Mouse (Mus musculus) cerebellum, postnatal 14 days (tissue): ENCODE measurements around the gene Stxbp6.
A peak's percentile ranks its signal among the peaks of the same experiment; 100 is the strongest.
"Not testable (repeated sequence)": the region's sequence is repeated elsewhere in the genome, so short reads cannot be mapped to it uniquely, and the experiment has no call there.

Source experiments
- DNase-seq, 2 experiments: peaks; one replicate each; pipeline ENCODE4 v3.0.0; 2021; ENCODE audit warnings: mixed read lengths in 2 of 2

Stxbp6 gene

DNA sequence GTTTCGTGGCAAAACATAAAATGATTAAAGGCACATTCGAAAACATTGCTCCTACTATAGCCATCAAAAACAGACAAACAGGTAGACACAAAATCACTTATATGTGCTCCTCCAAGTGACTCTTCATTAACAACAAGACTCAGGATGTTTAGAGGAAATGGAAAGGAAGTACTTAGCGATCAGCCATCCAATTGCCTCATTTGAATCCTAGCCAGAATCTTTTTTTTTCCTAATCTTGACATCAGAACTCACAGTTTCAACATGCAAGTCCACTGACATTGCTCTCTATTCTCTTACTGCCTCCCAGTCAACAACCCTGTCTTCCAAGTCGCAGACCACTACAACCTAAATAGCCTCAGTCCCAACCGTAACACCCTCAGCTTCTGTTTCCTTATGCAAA, 21.2 kb downstream of the Stxbp6 start:
- no peak for DNase-seq

DNA sequence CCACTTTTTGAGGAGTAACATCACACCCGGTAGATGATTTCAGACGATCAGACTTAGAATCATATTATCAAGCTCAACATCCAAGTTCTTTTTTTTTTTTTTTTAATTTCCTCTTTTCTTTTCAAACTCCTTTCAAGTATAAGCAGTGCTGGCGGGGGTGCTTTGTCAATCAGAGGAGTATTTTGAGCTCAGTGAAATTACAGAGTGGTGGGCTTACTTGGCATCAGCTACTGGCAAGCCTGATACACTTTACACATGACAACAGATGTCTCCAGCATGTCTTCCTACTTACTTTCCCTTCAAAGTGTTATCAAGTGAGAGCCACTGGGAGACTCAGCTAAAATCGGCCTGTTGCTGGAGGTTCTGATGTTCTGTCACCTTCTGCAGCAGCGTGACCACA, 21.6 kb downstream of the Stxbp6 start:
- DNase-seq: no peak

DNA sequence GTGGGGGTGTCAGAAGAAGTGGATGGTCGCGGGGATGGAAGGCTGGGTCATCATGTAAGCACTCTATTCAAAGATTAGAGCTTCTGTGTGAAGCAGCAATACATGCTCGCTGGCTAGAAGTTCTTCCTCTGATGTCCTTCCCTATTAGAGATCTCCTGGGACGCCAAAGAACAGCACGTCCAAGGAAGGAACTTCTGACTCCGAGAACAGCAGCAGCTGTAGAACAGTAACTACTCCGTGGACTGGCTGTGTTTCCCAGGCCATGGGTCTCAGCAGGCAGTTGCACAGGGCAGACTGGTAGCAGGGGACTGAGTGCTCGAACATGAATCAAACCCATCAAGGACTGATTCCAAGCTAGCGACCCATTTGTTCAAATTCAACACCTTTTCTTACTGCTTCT, 24.6 kb downstream of the Stxbp6 start:
- DNase-seq: no peak

DNA sequence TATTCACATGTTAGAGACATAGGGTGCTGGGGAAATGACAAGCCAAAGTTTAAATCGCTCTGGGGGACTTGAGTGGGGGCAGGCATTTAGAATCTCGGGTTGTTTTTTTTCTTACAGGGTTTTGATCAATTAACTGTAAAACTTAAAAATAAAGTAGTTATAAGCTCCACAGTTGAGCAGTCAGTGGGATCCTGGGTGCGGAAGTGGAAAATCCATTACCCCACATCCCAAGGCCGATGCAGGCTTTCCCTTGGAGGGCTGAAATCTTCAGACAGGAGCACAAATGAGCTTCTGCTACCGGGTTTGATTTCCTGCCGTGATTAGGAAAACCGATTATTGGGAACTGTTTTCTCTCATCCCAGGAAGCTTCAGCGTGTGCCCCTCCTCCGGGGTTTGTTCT, 26.8 kb downstream of the Stxbp6 start:
- DNase-seq: not testable (repeated sequence)

DNA sequence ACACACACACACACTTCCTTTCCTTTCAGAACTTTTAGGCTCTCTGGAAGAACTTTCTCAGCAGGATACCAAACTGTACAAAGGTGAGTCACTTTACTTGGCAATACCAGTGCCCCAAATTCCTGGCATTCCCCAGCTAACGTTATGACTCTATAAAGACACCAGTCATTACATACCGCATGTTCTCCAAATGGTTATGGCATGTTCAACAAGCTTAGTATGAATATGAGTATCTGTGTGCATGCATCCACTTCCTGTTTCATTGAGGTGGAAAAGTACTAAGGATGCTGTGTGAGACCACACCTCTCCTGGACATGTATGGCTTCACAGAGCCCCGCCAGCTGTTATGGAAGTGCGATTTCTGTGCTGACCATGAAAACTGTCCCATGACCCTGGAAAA, 27.3 kb downstream of the Stxbp6 start:
- no peak for DNase-seq

DNA sequence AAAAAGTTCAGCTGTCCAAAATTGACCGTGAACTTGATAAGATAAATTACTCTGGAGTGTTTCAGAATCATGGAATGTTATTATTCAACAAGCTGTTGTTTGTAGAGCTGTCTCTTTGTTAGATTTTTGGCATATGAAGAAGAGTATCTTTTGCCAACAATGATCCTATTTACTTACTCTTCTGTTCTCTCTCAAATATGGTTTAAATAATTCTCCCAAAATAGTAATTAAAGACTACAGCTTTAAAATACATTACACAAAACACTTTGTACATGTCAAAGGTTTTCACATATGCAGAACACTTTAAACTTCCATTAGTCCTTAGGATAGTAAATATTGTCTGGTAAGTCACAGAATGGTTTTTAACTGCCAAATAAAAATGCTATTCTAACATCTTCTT, 29.9 kb downstream of the Stxbp6 start:
- no peak for DNase-seq

DNA sequence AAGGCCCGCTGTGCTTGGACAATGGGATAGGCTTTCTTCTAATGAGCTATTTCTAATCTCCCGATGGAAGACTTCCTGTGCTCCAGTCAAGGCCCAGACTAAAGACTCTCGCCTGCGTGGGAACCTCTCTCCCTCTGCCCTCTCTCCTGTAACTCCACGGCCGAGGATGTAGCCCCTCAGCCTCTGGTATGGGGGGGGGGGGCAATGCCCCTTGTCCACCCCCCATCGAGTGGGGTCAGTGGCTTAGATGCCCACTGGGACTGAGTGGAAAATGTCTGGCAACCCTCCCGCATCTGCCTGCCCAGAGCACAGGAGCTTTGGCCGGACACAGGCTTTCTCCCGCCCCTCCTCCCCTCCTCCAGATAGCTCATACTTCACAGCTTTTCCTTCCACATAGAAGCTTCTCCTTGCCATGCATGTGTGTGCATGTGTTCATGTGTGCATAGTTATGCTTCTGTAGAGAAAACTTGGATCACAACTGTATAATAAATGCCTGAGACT, 31.9 kb downstream of the Stxbp6 start:
- DNase-seq: peak in 1 of 2 experiments; percentile 12

DNA sequence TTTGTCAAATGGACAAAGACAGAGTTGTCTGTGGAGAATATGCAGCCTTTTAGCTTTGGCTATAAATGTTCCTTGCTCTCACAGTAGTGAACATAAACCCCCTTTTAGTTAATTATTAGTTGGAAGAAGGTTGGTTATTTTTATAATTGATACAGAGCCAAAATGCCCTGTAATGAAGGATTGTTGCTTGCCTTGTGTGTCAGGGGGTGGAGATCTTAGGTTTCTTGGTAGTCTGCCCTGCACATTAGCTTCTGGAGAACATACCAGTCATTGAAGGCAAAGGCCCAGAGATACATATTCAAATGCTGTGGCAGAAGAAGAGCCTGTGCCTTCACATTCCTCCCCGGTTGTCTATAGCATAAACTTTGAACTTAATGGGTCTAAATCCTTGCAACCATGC, 37.0 kb downstream of the Stxbp6 start:
- DNase-seq: no peak

DNA sequence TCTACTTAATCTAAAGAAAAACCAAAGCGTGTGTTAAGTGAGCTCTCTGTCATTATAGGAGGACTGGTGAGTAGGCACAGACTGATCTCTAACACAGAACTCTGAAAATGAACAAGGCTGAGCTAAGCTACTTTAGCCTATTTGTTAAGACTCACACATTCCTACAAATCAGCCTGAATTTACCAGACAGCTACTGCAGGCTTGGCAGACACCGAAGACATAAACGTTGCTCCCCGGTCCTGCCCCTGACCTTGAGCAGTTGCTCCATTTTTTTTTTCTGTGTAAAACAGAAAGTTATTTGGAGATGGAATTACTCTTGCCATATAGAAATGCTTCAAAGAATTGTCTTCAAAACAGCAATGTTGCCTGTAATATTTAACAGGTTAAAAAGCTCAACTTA, 37.4 kb downstream of the Stxbp6 start:
- no peak for DNase-seq

DNA sequence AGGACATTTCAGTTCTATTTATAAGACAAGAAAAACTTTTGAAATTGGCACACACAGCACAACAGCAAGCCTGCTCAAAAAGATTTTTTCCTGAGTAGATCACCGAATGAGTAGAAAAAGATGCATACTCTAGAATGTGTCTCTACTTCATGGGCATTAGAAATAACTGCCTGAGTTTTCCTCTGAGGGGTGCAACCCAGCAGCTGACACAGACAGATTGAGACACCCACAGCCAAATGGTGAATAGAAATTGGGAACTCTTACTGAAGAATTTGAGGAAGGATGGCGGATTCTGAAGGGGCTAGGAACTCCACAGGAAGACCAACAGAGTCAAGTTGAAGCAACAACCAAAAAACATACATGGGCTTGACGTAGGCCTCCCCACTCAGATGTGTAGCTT, 43.8 kb downstream of the Stxbp6 start:
- DNase-seq: no peak

DNA sequence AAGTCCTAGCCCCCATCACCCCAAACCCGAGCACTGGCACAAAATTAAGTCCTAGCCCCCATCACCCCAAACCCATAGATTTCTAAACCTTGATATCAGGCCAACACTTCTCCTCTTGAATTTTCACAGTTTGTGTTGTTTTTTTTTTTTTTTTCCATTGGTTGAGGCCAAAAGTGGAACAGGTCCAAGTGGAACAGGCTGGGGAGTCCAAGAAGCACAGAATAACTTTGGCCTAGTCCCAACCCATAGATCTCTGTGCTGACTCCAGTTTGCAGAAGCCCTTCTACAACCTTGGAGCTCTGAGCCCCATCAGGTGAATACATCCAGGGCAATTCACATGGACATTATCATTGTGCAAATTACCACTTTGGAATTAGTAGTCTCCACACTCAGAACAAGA, 48.2 kb downstream of the Stxbp6 start:
- peak in 1 of 2 experiments; percentile 32 for DNase-seq

DNA sequence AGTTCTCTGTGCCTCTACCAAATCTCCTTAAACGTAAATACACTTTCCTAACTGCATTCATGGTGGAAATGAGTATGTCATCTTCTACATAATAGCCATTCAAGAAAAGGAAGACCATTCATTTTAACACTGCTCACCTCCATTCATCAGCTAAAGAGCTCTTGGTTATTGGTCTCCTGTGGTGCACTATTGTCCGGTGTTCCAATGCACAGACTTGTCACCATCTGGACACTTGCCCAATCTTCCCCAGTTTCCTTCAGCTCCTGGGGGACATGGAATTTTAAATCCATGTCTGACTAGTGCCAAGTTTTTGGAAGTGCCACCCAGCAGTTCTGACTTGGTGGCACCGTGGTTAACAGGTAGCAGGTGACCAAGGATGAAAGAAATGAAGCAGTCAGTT, 54.5 kb downstream of the Stxbp6 start:
- DNase-seq: no peak

DNA sequence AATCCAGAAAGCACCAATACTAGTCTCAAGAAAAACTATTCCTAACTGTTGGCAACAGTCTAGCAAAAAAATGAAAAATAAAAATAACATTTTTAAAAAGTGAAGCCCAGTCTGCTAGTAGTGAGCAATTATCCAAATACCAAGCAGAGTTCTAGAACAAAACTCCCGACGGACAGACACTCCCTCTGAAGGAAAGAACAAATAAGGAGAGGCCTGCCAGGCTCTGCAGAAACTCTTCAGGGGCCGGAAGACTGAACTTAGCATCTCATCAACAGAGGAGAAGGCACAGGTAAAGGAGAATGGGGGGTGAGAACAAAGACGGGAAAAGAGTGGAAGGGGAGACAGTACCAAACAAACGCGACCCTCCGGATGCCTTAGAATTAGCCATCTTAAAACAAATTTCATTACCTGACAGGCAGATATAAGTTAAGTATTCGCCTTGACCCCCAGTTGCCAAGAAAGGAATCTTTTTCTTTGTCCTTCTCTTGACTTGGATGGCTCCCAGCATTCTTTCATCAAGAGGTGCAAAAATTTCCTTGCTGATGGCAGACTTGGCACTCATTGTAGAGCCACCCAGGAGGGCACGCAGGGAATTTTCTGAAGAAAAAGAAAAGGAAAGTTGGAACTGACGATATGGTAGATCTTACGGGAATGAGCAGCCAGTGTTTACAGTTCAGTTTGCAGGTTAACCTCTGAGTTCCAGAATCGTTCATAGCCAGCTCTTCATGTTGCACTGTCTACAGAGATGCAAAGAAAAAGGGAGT, 55.3 kb downstream of the Stxbp6 start:
- no peak for DNase-seq

DNA sequence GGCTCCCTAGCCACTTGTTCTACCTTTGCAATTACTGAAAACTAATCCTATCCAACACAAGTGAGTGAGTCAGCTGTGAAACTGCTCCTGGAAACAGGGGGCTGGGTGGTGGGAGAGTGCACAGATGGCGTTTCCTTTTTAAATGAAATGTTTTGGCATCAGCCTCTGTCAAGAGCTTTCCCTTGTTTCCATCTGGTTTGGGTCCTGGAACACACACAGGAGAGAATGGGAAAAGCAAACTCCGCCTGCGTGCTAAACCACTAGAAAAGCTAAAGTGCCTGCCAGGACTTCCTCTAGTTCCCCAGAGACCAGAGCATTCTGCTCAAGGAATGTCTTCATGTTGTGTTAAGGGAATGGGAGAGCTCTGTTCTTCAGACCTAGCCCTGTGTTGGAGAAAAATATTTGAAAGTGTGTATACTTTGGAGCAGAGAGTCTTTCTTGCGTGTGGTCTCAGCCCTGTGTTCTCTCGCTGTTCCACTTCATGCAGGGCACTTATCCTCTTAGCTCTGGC, 61.2 kb downstream of the Stxbp6 start:
- DNase-seq: peak; percentile 38 to 53

DNA sequence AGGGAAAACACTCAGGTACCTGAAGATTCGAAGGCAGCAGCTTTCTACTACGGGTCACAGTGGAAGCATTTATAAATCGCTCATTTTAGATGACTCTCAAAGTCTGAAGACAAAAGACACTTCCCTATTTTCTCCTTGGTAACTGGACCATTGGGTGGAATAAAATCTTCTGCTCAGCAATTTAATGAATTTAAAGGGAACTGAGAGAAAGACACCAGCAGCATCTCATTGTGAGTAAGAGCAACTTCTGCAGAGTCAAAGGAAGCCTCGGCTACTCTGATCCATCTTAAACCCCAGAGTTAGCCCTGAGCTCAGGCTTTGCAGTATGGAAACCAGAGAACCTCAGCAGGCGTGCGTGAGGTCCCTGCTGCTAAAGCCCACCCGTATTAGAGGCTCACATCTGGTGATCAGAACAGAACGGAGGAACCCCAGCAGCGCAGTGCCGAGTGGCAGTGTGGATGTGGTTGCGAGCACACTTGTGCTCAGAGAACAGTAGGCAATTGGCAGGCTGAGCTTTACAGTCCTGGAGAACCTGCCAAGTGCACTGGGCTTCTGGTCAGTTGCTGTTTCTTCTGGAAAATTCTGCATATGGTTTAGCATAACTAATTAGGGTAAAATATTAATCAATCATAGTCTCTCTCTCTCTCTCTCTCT, 62.9 kb downstream of the Stxbp6 start:
- peak; percentile 32 to 55 for DNase-seq

DNA sequence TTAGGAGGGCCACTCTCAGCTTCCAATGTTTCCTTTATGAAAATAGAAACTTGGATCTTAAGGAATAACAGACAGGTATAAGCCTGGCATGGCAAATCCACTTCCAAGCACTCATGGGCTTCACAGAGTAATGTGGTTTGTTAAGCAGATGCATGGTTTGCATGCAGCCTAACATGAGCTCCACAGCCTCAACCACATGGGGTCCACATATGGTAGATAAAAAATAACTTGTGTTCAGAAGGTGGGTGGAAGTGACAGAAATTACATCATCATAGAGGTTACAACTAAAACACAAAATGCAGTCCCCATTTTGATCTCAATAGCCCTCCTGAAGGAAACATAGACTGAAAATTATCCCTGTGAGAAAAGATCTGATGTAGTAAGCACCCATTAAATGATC, 63.5 kb downstream of the Stxbp6 start:
- no peak for DNase-seq

DNA sequence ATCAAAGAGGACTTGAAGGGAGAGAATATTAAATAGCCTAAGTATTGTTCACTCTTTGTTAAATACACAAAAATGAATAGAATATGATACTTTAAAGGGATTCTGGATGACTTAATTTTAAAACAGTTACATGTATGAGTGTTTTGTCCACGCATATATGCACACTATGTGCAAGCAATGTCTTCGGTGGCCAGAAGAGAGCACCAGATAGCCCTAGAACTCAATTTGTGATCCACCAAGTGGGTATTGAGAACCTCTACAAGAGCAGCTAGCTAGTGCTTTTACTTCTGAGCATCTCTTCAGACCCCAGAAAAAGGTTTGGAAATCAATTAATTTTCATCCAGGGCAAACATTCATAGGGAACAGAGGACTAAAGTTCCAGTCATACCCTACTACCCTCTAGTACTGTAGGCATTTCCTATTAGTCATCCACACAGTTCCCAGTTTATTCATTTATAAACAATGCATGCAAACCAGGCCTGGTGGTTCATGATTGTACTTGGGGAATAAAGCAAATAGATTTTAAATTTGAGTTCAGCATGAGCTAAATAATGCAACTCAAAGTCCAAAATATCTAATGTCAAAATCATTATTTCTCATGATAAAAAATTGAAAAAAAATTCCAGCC, 64.4 kb downstream of the Stxbp6 start:
- no peak for DNase-seq

DNA sequence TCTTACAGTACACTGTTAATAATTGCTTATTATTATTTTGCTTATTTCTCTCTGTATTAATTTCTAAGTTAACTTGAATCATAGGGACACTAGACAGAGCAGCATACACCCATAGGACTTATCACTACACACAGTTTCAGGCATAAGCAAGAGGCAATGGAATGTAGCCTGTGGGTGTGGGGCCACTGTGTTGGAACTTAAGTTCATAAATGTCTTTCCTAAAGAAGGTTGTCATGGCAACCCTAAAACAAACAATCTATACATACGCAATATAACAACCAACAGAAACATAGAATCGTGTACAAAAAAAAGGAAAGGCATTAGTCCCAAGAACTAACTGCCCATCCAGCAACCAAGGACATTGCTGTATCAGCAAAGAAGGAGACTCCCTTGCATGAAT, 67.9 kb downstream of the Stxbp6 start:
- DNase-seq: no peak

DNA sequence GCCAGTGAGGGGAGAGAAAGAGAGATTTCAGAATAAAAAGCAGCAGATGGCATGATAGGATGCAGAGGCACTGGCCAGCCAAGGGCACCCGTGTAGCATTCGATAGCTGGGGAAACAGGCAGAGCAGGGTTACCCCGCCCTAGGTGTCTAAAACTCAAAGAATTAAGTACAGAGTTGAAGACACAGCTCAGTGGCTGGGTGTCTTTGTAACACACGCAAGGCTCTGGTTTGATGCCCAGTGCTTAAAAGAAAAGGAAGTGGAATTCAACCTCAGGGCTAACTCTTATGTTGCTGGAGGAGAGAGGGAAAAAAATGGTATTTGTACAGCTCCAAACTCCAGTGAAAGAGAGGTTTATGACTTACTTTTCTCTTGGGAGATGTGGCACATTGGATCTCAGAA, 68.5 kb downstream of the Stxbp6 start:
- no peak for DNase-seq

DNA sequence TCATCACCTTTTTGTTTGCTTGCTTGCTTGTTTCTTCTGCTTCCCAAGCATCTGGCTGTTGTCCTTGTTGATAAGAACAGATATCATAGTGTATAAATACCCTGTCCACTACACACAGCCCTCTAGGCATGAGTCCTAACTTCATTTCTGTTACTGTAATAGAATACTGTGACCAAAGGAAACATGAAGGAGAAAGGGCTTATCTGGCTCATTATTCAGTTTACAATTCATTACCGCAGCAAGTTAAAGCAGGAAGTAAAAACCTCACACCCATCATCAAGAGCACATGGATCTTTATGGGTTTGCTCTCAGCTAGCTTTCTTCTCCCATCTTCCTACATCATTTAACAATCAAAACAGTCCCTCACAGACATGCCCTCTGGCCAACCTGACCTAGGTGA, 72.5 kb downstream of the Stxbp6 start:
- DNase-seq: no peak

DNA sequence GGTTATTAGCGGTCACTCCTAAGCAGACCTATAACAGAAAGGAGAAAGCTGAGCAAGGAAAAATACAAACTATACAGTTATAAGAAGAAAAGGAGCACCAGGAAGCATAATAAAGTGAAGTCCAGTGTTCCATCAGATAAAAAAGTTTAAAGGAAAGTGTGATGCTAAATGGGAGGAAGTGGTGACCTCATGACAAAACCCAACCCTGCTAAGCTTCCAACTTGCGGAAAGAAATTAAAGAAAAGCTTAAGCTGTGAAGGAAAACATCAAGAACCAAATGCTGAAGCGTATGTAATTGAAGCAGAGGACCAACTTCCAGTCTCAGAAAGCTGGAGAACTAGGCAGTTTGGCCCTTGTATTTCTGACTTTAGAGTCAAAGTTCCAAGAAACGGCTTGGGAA, 77.1 kb downstream of the Stxbp6 start:
- no peak for DNase-seq

DNA sequence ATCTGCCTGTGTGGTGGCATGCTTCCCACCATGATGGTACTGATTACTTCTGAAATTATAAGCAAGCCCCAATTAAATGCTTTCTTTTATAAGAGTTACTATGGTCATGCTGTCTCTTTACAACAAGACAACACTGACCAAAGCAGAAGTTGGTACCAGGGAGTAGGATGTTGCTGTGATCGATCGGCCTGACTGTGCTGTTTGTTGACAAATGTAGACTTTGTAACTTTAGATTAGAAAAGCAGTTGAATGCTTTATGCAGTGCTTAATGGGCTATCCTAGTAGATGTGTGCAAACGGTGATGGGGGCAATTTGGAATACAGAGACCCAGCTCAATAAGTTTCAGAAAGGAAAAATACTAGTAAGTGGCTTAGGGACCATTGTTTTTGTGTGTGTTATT, 77.6 kb downstream of the Stxbp6 start:
- no peak for DNase-seq

DNA sequence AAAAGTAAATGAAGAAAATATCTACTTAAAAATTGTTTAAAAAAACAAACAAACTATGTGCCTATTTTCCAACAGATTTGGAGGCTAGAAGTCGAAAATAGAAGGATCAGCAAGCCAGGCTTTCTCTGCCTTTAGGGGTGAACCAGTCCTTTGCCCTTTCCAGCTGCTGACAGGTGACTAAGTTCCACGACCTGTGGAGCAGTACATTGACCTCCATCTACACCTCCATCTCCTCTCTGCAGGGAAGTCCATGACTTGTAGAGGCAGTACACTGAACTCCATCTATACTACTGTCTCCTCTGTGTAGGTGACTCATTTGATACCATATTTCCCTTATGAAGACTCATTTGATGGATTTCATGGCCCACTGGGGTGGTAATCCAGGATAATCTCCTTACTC, 78.2 kb downstream of the Stxbp6 start:
- DNase-seq: no peak

DNA sequence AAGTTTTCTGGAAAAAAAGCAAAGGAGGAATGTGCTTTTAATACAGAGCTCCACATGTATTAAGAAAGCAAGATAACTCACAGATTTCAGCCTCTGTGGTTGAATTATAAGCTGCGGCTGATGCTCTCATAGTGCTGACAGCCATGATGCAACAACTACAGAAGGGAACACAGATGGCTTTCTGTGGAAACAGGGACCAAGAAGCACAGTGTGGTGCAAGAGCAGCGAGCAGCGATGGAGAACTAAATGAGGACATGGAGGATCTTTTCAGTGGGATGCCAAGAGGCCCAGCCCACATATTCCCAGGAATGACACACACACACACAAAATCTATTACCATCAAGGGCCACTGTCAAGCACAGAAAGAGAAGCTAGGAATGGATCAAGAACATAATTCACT, 81.1 kb downstream of the Stxbp6 start:
- DNase-seq: peak; percentile 21 to 28
